Mouse (Mus musculus): ENCODE measurements around the gene Nlrp9c. TPM values are rescaled to one million over a fixed set of nuclear protein-coding genes. Genes with fewer than 3 reads are reported as not detected.

Nlrp9c gene
- polyA plus RNA-seq (2017; shearing (Covaris generic)), result 0.22 TPM

DNA sequence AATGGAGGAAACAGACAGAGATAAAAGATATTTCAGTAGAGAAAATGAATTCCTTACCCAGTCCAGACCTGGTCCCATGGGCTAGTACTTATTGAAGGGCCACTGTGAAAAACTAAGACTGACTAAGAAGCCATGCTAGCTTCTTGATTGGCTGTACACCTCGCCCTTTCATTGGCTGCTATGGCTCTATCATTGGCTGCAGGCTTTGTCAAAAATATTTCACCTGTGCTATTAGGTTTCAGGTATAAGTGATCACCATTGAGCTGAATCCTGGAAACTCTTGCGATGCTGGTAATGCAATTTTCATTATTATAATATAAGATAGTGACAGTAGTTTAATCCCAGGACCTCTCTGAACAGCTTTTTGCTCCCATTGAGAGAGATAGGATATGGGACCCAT lies at the start of gene Nlrp9c:
Gene Nlrp9c (minus strand): TSS at position 101 of the 400 bp plus-strand sequence.

DNA sequence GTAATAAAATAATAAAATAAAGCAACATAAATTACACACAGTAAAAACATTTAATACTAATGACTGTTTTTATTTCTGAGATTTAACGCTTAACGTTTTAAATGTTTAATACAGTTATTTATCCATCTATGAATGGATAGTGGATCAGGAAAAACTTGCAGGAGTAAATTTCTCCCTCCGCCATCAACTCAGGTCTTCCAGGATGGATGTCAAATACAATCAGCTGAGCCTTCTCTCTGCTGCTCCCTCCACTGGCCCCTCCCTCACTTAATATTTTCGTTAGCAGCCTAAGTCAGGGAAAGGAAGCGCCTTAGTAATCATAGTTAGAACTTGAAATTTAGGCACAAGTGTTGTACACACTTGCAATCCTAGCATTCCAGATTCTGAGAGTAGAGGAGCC lies 31.3 kb upstream of the Nlrp9c start, which contains the start of gene Nlrp4a:
Gene Nlrp4a (plus strand): TSS at position 301 of the 400 bp plus-strand sequence.

DNA sequence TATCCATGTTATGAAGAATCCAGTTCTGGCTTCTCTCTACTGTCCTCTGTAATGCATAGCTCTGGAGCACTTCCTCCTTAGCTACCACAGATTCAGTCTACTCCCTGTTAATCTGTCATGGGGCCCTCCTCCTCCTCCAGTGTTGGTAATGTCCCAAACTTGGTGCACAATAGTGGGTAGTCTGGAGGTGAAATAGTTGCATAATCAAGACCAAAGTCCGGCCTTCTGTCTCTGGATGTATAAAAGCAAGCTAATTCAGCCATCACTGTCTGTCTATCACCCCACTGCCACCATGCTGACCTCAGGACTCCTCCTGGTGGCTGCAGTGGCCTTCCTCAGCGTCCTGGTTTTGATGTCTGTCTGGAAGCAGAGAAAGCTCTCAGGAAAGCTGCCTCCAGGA lies 96.6 kb downstream of the Nlrp9c start, which contains the start of gene Cyp2a4:
Gene Cyp2a4 (plus strand): TSS at position 244 of the 400 bp plus-strand sequence.

Other genes starting within 250 kb of the Nlrp9c start
- not detected for gene Cyp2b9, start 230.3 kb downstream of the Nlrp9c start, polyA plus RNA-seq (2017; shearing (Covaris generic))
- 0.09 TPM for gene Vmn1r184, start 143.4 kb downstream of the Nlrp9c start, polyA plus RNA-seq (2017; shearing (Covaris generic))
- not detected for gene Cyp2a4, start 96.5 kb downstream of the Nlrp9c start, polyA plus RNA-seq (2017; shearing (Covaris generic))
- gene Nlrp4a, start 31.4 kb upstream of the Nlrp9c start, polyA plus RNA-seq (2017; shearing (Covaris generic)), result 0.15 TPM
- gene Nlrp9a, start 131.3 kb upstream of the Nlrp9c start, polyA plus RNA-seq (2017; shearing (Covaris generic)), result not detected
- 0.30 TPM for gene Vmn1r185, start 214.8 kb upstream of the Nlrp9c start, polyA plus RNA-seq (2017; shearing (Covaris generic))

All from naive thymus-derived CD4-positive, alpha-beta T cell, adult 5 months (primary cell).